Mouse (Mus musculus): ENCODE data around the gene Rhoq. TPM values are rescaled to one million over a fixed set of nuclear protein-coding genes. Genes with fewer than 3 reads are reported as not detected.

Gene Rhoq
- total RNA-seq, 2 experiments from 2014 or later: 2.5 to 7.2 TPM

Other genes starting within 250 kb of the Rhoq start
- gene Epas1, start 209.4 kb upstream of the Rhoq start, total RNA-seq (2015; ENCODE audit: low replicate concordance): 0.42 and 0.77 TPM in 2 replicates
- gene Epas1, start 209.4 kb upstream of the Rhoq start, total RNA-seq (2017; ENCODE audit: low replicate concordance): 0.17 TPM in 1 of 2 replicates, not detected in the other
- not detected in 2 replicates for gene Tmem247, start 45.7 kb upstream of the Rhoq start, total RNA-seq (2015; ENCODE audit: low replicate concordance)
- gene Tmem247, start 45.7 kb upstream of the Rhoq start, total RNA-seq (2017; ENCODE audit: low replicate concordance): not detected in 2 replicates
- not detected in 2 replicates for gene Atp6v1e2, start 15.2 kb upstream of the Rhoq start, total RNA-seq (2015; ENCODE audit: low replicate concordance)
- gene Atp6v1e2, start 15.2 kb upstream of the Rhoq start, total RNA-seq (2017; ENCODE audit: low replicate concordance): not detected in 2 replicates
- gene Pigf, start 62.3 kb downstream of the Rhoq start, total RNA-seq (2015; ENCODE audit: low replicate concordance): 11.7 TPM in 1 of 2 replicates, not detected in the other
- gene Pigf, start 62.3 kb downstream of the Rhoq start, total RNA-seq (2017; ENCODE audit: low replicate concordance): 0.42 and 6.1 TPM in 2 replicates
- gene Cript, start 62.5 kb downstream of the Rhoq start, total RNA-seq (2015; ENCODE audit: low replicate concordance): 89.9 and 95.5 TPM in 2 replicates
- gene Cript, start 62.5 kb downstream of the Rhoq start, total RNA-seq (2017; ENCODE audit: low replicate concordance): 51.6 and 60.5 TPM in 2 replicates
- 0.58 and 1.9 TPM in 2 replicates for gene Socs5, start 144.6 kb downstream of the Rhoq start, total RNA-seq (2015; ENCODE audit: low replicate concordance)
- gene Socs5, start 144.6 kb downstream of the Rhoq start, total RNA-seq (2017; ENCODE audit: low replicate concordance): 1.2 and 1.3 TPM in 2 replicates

All from erythroblast, adult 5-6 weeks (primary cell).